Mouse (Mus musculus) T-cell, adult 66 days (primary cell): ENCODE measurements around the gene Gm765. TPM values are rescaled to one million over a fixed set of nuclear protein-coding genes. Genes with fewer than 3 reads are reported as not detected.

Experiments used
- total RNA-seq, 2 experiments: library from RNA; stranded (reverse); gene quantifications; 3 replicates in 1 of 2; 4 replicates in 1 of 2; pipeline ENCODE4 v1.2.4; 2023

Gm765 gene
- total RNA-seq = not detected

GRCm38 (mm10) chr6:98342654-98343053 lies at the start of gene Gm765:
Gm765 (minus strand) TSS chr6:98342754.

